In the genomic region with DNA sequence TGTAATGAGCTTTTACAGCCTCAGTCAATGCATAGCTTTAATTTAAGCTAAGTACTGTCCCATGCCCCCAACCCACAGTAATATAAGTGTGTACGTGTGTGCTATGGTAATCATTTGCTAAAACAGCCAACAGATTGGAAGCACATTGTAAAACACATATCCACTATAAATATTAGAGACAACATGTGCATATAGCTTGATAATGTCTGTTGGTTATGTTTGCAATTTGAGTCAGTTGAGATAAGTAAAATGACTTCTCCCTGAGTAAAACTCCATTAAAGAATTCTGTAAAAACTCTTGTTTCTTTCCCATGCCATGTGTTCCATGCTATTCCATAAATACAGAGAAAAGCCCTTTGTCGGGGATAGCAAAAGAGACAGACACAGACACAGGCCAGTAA, we compare ENCODE assay signal across 34 mouse cellular contexts. TPM values are rescaled to one million over a fixed set of nuclear protein-coding genes. Genes with fewer than 3 reads are reported as not detected.
"Had no signal": no experiment of that assay in that cellular context is flagged by ENCODE, and none has a peak within 500 bp of the region (broad histone marks: within the 10 kb centered on the region; RNA-seq: fewer than 3 reads in every experiment).

No protein-coding gene starts in this region.

- ATAC-seq: liver, embryonic 12.5 days; liver, postnatal 0 days; lung, postnatal 0 days; midbrain, embryonic 13.5 days; midbrain, embryonic 16.5 days had no signal

- H3K4me1 ChIP-seq: liver, embryonic 13.5 days; liver, embryonic 15.5 days had no signal

- H3K4me3 ChIP-seq: limb, embryonic 10.5 days; limb, embryonic 12.5 days; limb, embryonic 13.5 days; limb, embryonic 15.5 days; liver, embryonic 12.5 days; liver, embryonic 13.5 days; liver, embryonic 15.5 days; lung, embryonic 15.5 days; megakaryocyte, embryonic 14.5 days; midbrain, embryonic 10.5 days; midbrain, embryonic 12.5 days; midbrain, embryonic 13.5 days; myocyte; neural tube, embryonic 12.5 days had no signal

- H3K27me3 ChIP-seq: lung, embryonic 15.5 days; neural tube, embryonic 12.5 days had no signal

- H3K9me3 ChIP-seq: limb, embryonic 10.5 days; limb, embryonic 12.5 days; limb, embryonic 13.5 days; limb, embryonic 15.5 days; liver, embryonic 12.5 days; liver, embryonic 13.5 days; liver, embryonic 15.5 days; lung, embryonic 15.5 days; megakaryocyte, embryonic 14.5 days; midbrain, embryonic 10.5 days; midbrain, embryonic 12.5 days; midbrain, embryonic 13.5 days; neural tube, embryonic 12.5 days had no signal

- H3K9ac ChIP-seq: limb, embryonic 12.5 days; limb, embryonic 13.5 days; limb, embryonic 15.5 days; liver, embryonic 12.5 days; liver, embryonic 13.5 days; liver, embryonic 14.5 days; liver, embryonic 15.5 days; liver, postnatal 0 days; lung, embryonic 14.5 days; lung, embryonic 15.5 days; midbrain, embryonic 12.5 days; midbrain, embryonic 13.5 days; neural tube, embryonic 12.5 days had no signal

- DNase-seq: left cerebral cortex, postnatal 4 days; liver; liver, embryonic 13.5 days; liver, postnatal 0 days; lung, adult 18-20 months; lung, adult 2 months; lung, embryonic 14.5 days; lung, postnatal 10 days; lung, postnatal 14 days; lung, postnatal 36 days; lung, postnatal 4 days; midbrain, embryonic 14.5 days had no signal

- H3K4me2 ChIP-seq: limb, embryonic 12.5 days; limb, embryonic 13.5 days; limb, embryonic 15.5 days; liver, embryonic 11.5 days; liver, embryonic 12.5 days; liver, embryonic 13.5 days; liver, embryonic 15.5 days; lung, embryonic 14.5 days; lung, embryonic 15.5 days; midbrain, embryonic 12.5 days; midbrain, embryonic 13.5 days; neural tube, embryonic 12.5 days had no signal

- H3K36me3 ChIP-seq: limb, embryonic 10.5 days; limb, embryonic 12.5 days; limb, embryonic 13.5 days; limb, embryonic 15.5 days; liver, embryonic 12.5 days; liver, embryonic 13.5 days; liver, embryonic 15.5 days; lung, embryonic 15.5 days; midbrain, embryonic 10.5 days; midbrain, embryonic 12.5 days; midbrain, embryonic 13.5 days; neural tube, embryonic 12.5 days had no signal

- H3K27ac ChIP-seq: limb, embryonic 10.5 days; limb, embryonic 12.5 days; limb, embryonic 13.5 days; limb, embryonic 15.5 days; liver, embryonic 12.5 days; liver, embryonic 13.5 days; liver, embryonic 14.5 days; liver, embryonic 15.5 days; lung, embryonic 15.5 days; macrophage; midbrain, embryonic 10.5 days; midbrain, embryonic 12.5 days; midbrain, embryonic 13.5 days; neural tube, embryonic 12.5 days had no signal

RNA-seq across cellular contexts. Expression of a gene that starts 4.2 kb away (rescaled TPM):
- total RNA-seq: megakaryocyte progenitor cell, adult 5-6 weeks; megakaryocyte, adult 5-6 weeks; megakaryocyte-erythroid progenitor cell, adult 5-6 weeks; monocyte, adult 5-6 weeks had no signal
- polyA plus RNA-seq: macrophage, myocyte had no signal
